Mouse (Mus musculus) adrenal gland, postnatal 25 days (tissue): Measurements from ENCODE around the gene Ints13. TPM values are rescaled to one million over a fixed set of nuclear protein-coding genes. Genes with fewer than 3 reads are reported as not detected.

Source experiments
- DNase-seq: peaks from one replicate; pipeline ENCODE4 v3.0.0; 2021; ENCODE audit warnings: mixed read lengths
- total RNA-seq: library from RNA; stranded (reverse); gene quantifications from 2 replicates; pipeline ENCODE4 v1.2.3, GENCODE M21; 2021

The Ints13 gene
- total RNA-seq, 1 experiment from 2014 or later, result 35.3 TPM

DNA sequence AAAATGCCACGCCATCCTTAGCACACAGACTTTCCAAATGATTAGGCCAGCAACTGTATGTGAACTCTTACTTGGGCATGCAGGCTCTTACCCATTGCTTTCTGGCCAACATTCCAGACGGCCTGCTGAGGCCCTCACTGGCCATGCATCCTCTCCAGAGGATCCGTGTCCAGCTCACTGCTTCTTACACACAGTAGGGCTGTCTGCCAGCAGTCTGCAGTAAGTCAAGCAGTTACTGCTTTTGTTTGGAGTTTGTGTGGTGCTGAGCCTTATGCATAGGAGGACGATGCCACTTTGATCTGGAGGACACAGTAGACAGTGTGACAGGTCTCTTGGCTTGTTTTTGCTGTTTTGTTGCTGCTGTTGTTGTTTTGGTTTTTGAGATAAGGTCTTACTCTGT is 39.0 kb downstream of the Ints13 start:
- no peak for DNase-seq

DNA sequence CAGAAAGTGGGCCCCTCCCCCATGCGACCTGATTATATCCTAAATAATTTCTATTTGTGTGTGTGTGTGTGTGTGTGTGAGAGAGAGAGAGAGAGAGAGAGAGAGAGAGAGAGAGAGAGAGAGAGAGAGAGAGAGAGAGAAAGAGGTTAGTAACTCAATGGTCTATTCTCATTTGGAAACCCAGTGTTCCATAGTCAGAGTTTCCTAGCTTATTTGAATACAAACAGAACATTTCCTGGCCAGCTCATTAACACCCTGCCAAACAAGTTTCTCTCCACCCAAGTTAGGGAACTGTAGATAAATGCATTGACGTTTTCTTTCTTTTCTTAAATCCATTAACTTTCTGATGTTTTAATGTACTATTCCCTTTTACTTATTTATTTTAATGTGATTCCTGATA is 39.6 kb downstream of the Ints13 start:
- no peak for DNase-seq

DNA sequence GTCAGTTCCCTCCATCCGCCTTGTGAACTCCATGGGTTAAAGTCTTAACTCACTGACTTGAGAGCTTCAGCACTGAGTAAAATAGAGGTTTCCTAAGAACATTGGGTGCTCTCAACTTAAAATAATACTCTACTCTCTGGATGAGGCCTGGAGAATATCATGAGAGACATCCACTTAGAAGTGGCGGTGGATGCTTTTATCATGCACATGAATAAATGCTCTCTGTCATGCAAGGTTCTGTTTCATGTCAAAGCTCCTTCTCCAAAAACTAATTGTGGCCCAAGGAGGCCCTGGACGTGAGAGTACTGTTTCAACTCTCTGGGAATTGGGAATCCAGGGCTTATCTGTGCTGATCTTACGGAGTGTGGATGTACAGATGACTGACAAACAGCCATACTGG is 40.5 kb downstream of the Ints13 start:
- DNase-seq, result no peak

DNA sequence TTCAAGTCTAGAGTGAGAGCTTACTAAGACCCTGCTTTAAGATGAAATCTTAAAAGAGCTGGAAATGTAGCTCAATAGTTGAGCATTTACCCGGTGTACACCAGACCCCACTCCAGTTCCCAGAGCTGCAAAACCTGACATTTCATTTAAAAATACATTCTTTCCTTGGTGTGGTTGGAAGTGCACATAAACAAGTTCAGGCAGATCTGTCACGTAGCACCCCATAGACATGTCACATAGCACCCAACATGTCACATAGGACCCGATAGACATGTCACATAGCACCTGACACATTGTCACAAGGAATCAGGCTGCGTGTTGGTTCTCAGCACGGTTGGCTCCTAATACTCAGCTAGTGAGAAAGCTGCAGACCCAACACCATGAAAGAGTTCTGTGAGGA is 42.1 kb downstream of the Ints13 start:
- no peak for DNase-seq

DNA sequence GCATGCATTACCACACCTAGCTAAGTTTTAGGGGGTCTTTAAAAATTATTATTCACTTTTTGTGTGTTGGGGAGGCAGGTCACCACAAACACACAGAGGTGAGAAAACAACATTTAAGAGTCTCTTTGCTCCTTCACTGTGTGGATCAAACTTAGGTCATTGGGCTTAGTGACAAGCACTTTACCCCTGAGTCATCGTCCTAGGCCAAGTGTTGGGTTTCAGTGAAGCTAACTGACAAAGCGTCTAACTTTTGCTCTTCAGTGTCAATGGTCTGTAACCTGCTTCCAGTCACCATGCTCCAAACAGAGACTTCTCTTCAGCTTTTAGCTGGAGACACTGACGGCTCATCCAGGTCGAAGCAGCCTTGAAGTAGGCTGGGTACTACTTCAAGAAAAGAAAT is 44.5 kb downstream of the Ints13 start:
- DNase-seq, result no peak

DNA sequence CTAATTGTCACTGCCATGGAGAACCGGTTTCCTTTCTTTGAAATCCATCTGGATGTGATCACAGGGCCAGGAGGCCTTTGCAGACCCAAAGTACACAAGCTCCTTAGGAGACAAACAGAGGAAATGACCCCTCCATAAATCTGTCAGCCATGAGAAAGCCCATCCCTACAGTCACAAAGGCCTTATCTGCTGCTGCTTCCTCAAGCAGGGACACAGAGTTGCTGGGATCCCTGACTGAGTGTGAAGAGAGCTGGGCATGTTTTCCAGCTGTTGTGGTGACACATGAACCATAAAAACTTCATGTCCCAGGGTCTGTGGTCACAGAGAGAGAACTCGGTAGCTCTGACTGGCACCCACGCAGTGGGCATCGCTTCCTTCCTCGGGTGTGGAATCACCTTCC is 46.9 kb downstream of the Ints13 start:
- no peak for DNase-seq

DNA sequence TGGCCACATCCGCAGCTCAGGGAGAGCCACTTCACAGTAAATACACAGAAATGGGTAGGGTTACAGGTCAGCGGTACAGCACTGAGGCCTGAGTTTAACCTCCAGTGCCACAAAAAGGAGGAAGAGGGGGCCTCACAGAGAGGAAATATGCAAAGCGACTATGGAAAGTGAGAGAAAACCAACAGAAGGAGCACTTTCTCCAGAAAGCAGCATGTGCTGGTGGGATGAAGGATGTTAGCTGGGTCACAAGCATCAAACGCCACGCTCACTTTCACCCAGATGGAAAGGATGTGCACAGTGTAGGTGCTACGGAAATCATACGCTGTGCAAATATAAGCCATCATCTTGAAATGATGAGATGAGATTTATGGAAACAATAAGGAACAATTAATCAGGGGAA is 47.3 kb downstream of the Ints13 start:
- no peak for DNase-seq

DNA sequence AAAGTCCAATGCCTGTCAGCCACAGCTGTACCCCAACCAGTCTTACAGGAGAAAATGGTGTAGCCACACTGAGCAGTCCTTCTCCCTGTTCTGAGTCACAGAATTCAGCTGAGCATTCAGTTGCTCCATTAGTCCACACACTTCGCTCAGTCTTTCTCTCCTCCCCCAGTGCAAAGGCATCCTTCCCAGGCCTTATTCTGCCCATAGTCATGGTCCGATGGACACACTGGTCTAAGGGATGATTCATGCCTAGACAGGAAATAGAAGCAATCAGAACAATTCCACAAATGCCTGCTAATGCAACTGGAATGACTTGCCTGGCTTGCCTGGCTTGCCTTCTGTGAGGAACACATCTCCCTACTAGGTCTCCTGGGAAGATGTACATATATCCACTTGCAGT is 50.1 kb downstream of the Ints13 start:
- no peak for DNase-seq

DNA sequence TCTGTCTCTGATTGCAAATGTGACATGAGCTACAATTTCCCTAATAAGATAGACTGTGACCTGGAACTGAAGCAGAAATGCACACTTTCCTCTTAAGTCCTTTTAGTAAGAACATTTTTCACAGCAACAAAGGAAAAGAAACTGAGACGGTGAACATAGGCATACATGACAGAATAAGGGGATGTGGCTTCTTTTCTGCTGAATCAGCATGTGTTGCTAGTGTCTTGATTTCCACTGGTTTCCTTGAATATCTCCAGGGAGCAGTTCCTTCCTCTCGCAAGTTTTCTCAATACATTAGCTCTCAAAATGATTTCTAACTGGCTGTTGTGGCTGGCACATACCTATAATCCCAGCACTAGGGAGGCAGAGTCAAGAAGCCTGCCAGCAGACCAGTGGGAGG is 52.1 kb downstream of the Ints13 start:
- no peak for DNase-seq

DNA sequence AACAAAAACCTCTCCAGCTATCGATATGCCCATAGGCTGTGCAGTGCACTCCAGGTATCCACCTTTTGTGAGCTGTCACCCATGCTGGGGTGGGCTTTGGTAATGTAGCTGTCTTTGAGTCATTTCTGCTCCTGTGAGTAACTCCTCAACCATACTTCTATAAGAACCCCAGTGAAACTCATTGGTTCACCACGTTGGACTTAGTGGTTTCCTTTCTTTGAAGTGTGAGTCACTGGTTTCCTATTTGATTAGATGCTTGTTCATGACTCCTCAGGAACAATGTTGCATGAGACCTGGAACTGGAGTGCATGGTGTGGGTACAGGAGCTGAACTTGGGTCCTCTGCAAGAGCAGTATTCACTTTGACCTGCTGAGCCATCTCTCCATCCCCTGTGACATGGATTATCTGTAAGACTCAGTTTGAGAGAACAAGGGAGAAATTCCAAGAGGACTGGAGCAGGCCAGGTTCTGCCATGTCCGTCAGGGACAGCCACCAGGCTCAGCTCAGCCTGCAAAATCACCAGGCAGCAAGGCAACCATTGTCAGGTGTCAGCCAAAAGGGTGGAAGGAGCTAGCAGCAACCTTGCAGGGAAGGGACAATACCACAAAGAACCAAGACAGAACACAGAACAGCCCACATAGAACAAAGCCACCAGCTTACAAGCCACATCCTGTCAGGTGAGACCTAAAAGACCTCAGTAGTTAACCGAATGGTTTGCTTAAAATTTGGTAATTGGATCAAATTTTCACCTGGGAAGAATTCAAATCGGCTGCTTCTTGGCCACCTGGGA is 56.0 kb downstream of the Ints13 start:
- no peak for DNase-seq

DNA sequence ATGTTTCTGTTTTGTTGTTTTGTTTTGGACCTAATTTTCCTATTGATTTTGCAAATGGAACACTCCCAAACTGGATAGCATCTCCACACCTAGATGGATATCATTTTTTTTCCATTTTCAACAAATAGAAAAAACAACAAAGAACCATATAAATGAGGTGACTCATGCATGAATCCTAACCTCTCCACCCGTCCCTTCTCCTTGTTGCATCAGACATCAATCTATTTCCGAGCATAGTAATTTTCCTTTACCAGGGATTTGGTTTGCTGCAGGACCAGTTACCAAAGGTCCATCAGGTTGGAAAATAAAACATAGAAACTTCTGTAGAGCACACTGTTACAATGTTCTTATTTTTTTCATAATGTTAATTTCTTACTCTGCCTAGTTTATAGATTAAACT is 58.6 kb downstream of the Ints13 start:
- no peak for DNase-seq

DNA sequence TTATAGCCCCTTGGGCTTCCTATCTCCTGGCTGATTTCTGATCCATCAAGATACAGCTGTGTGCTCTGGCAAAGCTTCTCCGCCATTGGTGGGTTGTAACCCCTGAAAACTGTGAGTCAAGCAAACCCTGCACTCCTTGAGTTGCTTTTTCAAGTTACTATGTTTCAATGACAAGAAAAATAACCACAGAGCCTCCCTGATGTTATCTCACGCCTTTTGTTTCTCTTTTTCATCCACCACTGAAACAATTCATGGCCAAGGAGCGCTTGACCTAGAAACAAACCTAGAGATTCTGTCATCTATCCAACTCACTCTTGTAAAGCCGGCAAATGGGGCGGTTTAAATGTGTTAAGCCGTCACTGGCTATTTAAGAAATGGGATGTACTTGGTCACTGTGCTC is 61.7 kb downstream of the Ints13 start:
- DNase-seq, result no peak

DNA sequence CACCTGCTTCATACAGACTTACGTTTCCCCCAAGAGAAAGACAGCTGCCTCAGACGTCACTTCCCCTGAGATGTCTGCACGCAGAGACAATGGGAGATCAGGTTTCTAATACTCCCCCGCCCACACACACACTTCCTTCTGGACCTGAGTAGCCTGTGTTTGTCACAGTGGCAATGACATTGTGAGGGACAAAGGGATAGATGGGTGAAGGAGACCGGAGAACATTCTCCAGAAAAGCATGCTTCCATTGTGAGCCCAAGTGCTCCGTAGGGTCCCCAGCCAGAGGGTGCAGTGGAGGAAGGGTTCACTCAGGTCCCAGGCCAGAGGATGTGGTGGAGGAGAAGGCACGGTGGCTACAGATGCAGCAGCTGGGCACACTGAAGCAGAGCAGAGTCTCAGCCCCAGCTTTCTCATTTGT is 63.1 kb downstream of the Ints13 start:
- no peak for DNase-seq

DNA sequence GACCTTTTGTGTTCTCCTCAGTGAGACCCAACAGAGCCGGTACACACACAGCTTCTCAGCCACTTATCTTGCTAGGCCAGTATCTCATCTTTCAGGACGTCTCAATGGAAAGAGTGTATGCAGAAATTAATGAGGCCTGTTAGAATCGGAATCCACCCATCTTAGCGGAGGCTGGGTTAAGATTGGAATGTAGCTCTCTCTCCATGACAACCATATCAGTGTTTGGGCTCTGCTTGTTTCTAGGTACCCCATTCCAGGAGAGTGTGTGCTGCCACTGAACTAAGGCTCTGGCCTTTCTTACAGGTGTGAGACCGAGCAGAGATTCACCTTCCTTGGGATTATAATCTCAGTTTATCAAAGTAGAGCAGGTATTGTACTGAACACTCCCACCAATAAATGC is 63.7 kb downstream of the Ints13 start:
- no peak for DNase-seq

DNA sequence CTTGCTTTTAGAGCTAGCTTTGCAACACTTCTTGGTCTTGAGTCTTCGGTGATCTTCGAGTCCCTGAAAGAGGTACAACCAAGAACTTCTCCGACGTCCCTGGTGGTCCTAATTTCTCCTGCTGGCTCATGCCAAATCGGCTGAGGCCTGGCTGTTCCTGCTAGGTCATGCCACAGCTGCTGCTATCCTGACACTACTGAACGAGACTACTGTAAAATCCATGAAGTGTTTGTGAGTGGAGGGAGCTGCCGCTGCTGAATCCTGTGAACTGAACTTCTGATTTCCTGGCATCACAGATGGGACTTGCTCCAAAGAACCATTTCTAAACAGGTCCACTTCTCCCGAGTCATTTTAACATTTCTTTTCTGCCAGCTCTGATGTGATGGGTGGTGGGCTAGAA is 64.3 kb downstream of the Ints13 start:
- DNase-seq, result no peak

DNA sequence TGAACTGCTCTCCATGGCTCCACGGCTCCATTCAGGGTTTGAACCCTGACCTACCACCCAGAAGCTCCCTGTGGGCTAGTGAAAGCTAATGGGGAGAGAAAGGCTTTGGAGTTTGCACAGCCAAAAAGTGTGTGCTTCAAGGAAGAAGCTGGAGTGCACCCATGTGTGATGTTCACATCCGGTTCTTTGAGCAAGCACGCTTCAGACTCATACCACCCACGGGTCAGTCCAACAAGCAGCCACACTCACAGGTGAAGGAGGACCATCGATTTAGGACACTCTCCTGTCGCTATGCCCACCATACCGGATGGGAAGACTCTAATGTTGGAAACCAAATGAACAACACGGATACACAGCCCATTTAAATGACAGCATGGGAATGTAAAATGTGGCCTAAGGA is 66.1 kb downstream of the Ints13 start:
- no peak for DNase-seq

DNA sequence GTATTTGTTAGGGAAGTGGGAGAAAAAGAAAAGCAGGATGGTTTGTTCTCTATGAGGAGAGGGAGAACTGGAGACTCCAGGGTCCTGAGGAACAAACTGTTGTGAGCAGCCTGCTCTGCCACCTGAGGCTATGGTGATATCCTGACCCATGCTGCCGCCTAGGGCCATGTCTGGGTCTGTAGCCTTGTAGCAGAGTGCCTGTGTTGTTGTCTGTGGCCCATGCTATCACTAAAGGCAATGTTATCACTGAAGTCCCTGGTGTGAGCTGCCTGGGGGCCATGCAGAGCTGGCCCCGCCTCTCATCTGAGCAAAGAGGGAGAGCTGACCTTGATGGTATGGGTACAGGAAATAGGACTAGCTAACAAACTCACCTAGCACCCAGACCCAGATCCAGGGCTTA is 67.7 kb downstream of the Ints13 start:
- no peak for DNase-seq

DNA sequence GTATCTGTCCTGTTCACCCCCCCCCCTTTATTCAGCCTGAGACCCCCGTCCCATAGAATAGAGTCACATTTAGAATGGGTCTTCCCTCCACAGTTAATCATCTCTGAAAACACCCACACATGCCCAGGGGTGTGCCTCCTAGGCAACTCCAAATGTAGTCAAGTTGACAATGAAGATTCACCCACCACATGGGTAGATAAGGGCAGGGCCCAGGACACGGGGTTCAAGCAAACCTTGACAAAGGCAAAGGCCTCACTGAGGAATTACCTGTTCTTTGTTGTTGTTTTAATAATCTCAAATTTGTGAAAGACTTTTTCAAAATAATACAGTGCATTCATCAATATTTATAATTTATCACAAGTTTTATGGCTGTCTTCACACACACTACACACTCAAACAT is 73.2 kb downstream of the Ints13 start:
- no peak for DNase-seq

DNA sequence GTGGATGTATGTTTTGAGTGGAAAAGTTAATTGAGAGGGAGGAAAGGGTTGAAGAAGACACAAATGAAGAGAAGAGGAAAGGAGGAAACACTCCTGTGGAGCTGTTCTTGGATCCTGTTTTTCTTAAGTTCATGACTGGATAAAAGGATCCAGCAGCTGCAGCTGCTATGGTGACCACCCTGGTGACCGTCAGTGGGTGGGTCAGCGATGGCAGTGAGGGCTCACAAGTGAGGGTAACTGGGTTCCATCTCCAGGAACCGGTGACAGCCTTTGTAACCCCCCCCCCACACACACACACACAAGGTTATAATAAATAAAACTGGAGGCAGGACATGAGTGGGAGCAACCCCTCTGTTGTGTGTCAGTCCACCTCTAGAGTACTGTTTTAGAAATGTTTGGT is 74.8 kb downstream of the Ints13 start:
- no peak for DNase-seq

DNA sequence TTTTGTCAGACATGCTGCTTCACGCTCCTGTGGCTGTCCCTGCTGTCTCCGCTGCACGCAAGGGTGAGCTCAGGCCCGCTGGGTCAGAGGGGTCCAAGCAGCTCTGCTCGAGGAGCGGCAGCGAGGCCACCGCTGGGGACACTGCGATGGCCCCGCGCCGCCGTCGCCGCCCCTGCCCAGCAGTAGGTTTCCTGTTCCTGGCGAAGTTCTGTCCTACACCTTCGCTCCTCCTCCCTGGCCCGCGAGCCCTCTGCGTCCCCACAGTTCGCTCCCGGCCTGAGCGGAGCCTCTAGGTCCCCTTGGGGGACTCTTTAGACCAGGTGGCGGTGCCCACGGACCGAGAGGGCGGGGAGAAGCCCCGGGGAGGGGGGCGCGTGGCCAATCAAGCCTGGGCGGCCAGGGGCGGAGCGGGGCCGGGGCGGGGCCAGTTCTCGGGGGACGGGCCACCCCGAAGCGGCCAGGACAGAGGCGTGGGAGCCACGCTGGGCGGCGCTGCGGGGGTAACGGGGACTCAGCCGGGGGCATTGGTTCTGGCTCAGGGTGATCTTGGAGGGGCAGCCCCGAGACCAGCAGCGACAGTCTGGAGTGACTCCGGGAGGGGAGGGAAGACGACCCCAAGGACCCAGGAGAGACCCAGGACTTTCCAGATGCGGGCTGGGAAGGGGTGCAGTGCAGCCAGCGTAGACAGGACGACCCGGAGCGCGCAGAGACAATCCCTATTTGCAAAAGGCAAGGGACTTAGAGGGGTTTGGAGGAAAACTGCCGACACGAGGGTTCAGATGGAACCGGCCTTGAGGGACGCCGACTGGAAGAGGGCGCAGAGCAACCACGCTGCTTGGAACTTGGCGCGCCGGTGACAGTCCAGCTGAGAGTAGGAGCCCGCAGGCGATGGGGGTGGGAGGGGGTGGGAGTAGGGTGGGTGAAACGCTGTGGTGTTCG is 75.5 kb downstream of the Ints13 start, which contains the start of gene Itpr2:
Gene Itpr2 (minus strand): TSS at position 358 of the 939 bp plus-strand sequence.
- peak; percentile 99 for DNase-seq

DNA sequence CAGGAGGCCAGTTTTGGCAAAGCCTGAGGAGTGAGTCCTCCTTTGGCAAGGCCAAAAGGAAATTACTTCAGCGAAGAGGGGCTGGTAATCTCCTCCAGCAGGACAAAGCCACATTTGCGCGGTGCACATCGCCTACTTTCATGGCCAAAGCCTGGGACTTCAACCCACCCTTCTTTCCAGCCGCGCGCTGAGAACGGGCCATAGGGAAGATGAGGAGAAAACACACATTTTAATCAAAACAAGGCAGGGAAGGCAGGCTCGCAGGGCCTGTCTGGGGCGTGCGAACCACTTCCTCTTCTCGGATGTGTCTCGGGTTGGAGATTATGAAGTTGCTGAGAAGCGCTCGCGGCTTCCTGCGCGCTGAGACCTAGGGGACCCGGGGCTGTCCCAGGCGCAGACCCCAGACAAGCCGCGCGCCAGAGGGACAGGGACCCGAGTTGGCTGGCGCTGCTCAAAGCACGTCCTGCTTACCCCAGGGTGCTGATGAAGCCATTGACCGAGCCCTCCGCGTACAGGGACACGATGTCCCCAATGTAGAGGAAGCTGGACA is 76.2 kb downstream of the Ints13 start:
- DNase-seq, result peak; percentile 48

DNA sequence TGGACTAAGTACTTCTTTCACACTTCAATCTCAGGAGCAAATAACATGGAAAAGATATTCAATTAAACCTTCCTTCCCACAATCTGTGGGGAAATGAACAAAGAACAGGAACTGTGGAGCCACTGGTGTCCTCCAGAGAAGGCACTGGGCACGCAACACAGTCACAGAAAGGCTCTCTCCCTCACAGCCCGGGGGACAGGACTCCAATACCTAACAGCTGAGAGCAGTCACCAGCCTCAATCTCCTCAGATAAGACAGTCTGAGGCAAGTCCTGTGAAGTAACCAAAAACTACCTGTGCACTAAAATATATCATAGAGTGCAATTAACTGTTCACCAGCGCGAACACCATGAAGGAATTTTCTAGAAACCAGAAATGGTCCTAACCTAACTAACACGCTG is 76.9 kb downstream of the Ints13 start:
- no peak for DNase-seq

DNA sequence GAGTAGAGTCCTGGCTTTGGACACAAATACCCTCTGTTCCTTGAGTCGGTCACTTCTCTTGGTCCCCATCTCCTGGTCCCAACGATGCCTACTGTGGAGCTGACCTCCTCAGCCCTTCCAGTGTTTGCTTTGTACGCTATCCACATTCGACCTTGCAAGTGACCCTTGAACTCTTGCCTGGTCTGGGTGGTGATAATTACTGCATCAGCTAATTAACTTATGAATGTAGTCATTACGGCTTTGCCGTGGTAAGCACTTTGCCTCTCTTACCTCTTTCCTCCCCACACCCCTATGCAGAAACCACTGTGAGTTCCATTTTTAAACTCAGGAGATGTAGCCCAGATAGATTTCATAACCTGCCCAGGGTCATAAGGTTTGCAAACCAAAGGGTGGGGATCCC is 77.4 kb downstream of the Ints13 start:
- DNase-seq, result no peak
